Mouse (Mus musculus) liver, adult 2 months (tissue): ENCODE measurements at regions not wholly inside any gene's neighbourhood (a gene's known extent, or its start where the extent isn't known, plus 50 kb on each side); places are given as distances from the start of the nearest gene placed in this dataset.

Experiments
- DNase-seq: peaks from one replicate; pipeline ENCODE4 v3.0.0-alpha.2; 2011; ENCODE audit warnings: low read depth, low spot score; ENCODE audit errors: extremely low read depth
- H3K27ac ChIP-seq: fragments of 200-500 bp; replicated peaks from 2 replicates; pipeline ENCODE4 v1.5.1; 2012; ENCODE audit warnings: low read depth, mild to moderate bottlenecking, control low read depth, inconsistent platforms, low read length; ENCODE audit not compliant: insufficient read depth
- H3K27me3 ChIP-seq: fragments of 200-500 bp; 2 replicates; pipeline ENCODE4 v1.6.1; 2012; ENCODE audit warnings: mild to moderate bottlenecking, moderate library complexity, low read length, inconsistent platforms; ENCODE audit not compliant: control insufficient read depth, insufficient read depth
- H3K36me3 ChIP-seq: fragments of 200-500 bp; 2 replicates; pipeline ENCODE4 v1.6.1; 2012; ENCODE audit warnings: low read length, inconsistent platforms; ENCODE audit not compliant: control insufficient read depth, insufficient read depth
- H3K4me1 ChIP-seq: fragments of 200-500 bp; 2 replicates; pipeline ENCODE4 v1.6.1; 2011; ENCODE audit warnings: low read length; ENCODE audit not compliant: control insufficient read depth, insufficient read depth
- H3K4me3 ChIP-seq: fragments of 200-500 bp; 2 replicates; pipeline ENCODE4 v1.5.1; 2011; ENCODE audit warnings: low read depth, mild to moderate bottlenecking, control low read depth, low read length, moderate library complexity; ENCODE audit not compliant: insufficient read depth
- H3K79me2 ChIP-seq: fragments of 200-500 bp; 2 replicates; pipeline ENCODE4 v1.6.1; 2012; ENCODE audit warnings: inconsistent platforms, mild to moderate bottlenecking, low read length, moderate library complexity; ENCODE audit not compliant: control insufficient read depth, insufficient read depth
- H3K9ac ChIP-seq: fragments of 200-500 bp; 2 replicates; pipeline ENCODE4 v1.6.1; 2012; ENCODE audit warnings: low read depth, mild to moderate bottlenecking, control low read depth, inconsistent platforms, low read length
- CTCF ChIP-seq: fragments of 200-500 bp; IDR thresholded peaks from 2 replicates; pipeline ENCODE4 v1.5.1; 2011; ENCODE audit warnings: low read depth, low read length, control low read depth
- POLR2A ChIP-seq: fragments of 200-500 bp; IDR thresholded peaks from 2 replicates; pipeline ENCODE4 v1.6.1; 2011; ENCODE audit warnings: low read length, control low read depth; ENCODE audit not compliant: insufficient read depth; ENCODE audit errors: extremely low read depth
- WGBS: fragments of 180-500 bp; shearing (Covaris S2); methylation state at CpG from one replicate; pipeline ENCODE4 v1.1.7; 2018; 5-methylcytosine and 5-hydroxymethylcytosine counted together

- Histone ChIP-seq H3K27me3 (no peaks in the 10 kb centered on the region), H3K4me3 (no peak overlapping the region), H3K4me1 (no peaks in the 10 kb centered on the region), H3K79me2 (no peaks in the 10 kb centered on the region), H3K36me3 (no peaks in the 10 kb centered on the region), H3K9ac (no peak overlapping the region), H3K27ac (no peak overlapping the region)
- DNase-seq = no peak
- TF ChIP-seq POLR2A (no peak), CTCF (no peak)
- WGBS = 87% methylated on average over 6 of the region's 6 CpGs
Observed at GRCm38 (mm10) chr9:88030509-88031148, 296.4 kb upstream of the Nt5e start.

GRCm38 (mm10) chr9:88037560-88037959, 289.4 kb upstream of the Nt5e start:
- Histone ChIP-seq H3K4me1 (no peaks in the 10 kb centered on the region), H3K36me3 (no peaks in the 10 kb centered on the region), H3K4me3 (no peak overlapping the region), H3K79me2 (no peaks in the 10 kb centered on the region), H3K27ac (no peak overlapping the region), H3K27me3 (no peaks in the 10 kb centered on the region), H3K9ac (no peak overlapping the region)
- 88% methylated on average over 7 of the region's 7 CpGs for WGBS
- TF ChIP-seq CTCF (no peak), POLR2A (no peak)
- no peak for DNase-seq

GRCm38 (mm10) chr9:88049270-88049669, 277.7 kb upstream of the Nt5e start:
- H3K36me3 ChIP-seq = no peaks in the 10 kb centered on the region
- WGBS = 80% methylated on average over 13 of the region's 13 CpGs
- no peaks in the 10 kb centered on the region for H3K4me1 ChIP-seq
- H3K4me3 ChIP-seq = no peak overlapping the region
- no peak for TF ChIP-seq POLR2A
- TF ChIP-seq CTCF = no peak
- no peak for DNase-seq
- H3K9ac ChIP-seq = no peak overlapping the region
- H3K27ac ChIP-seq = no peak overlapping the region
- no peaks in the 10 kb centered on the region for H3K27me3 ChIP-seq
- no peaks in the 10 kb centered on the region for H3K79me2 ChIP-seq

- Histone ChIP-seq H3K4me3 (no peak overlapping the region), H3K27ac (no peak overlapping the region), H3K27me3 (no peaks in the 10 kb centered on the region), H3K4me1 (no peaks in the 10 kb centered on the region), H3K36me3 (no peaks in the 10 kb centered on the region), H3K79me2 (no peaks in the 10 kb centered on the region), H3K9ac (no peak overlapping the region)
- TF ChIP-seq CTCF (no peak), POLR2A (no peak)
- 76% methylated on average over 4 of the region's 4 CpGs for WGBS
- DNase-seq = no peak
Observed at GRCm38 (mm10) chr9:88049792-88050191, 277.2 kb upstream of the Nt5e start.

GRCm38 (mm10) chr9:88058551-88058950, 268.4 kb upstream of the Nt5e start:
- DNase-seq = no peak
- H3K79me2 ChIP-seq = no peaks in the 10 kb centered on the region
- no peak overlapping the region for H3K27ac ChIP-seq
- no peak overlapping the region for H3K9ac ChIP-seq
- no peaks in the 10 kb centered on the region for H3K4me1 ChIP-seq
- WGBS = 70% methylated on average over 4 of the region's 4 CpGs
- no peaks in the 10 kb centered on the region for H3K27me3 ChIP-seq
- H3K36me3 ChIP-seq = no peaks in the 10 kb centered on the region
- TF ChIP-seq POLR2A = no peak
- H3K4me3 ChIP-seq = no peak overlapping the region

GRCm38 (mm10) chr9:88059005-88059404, 268.0 kb upstream of the Nt5e start:
- Histone ChIP-seq H3K27me3 (no peaks in the 10 kb centered on the region), H3K4me1 (no peaks in the 10 kb centered on the region), H3K36me3 (no peaks in the 10 kb centered on the region), H3K4me3 (no peak overlapping the region), H3K27ac (no peak overlapping the region), H3K79me2 (no peaks in the 10 kb centered on the region), H3K9ac (no peak overlapping the region)
- 77% methylated on average over 3 of the region's 3 CpGs for WGBS
- DNase-seq = no peak
- TF ChIP-seq CTCF = no peak
